ENCODE assay signal across 14 mouse cellular contexts in genomic region chr6:55880886-55881285, GRCm38 (mm10). TPM values are rescaled to one million over a fixed set of nuclear protein-coding genes. Genes with fewer than 3 reads are reported as not detected.
DNase-seq lines count a peak whose midpoint lies in the region; ATAC-seq lines count a peak whose summit lies in the region.
"Had no signal": no experiment of that assay in that cellular context is flagged by ENCODE, and none has a peak within 500 bp of the region (broad histone marks: within the 10 kb centered on the region; RNA-seq: fewer than 3 reads in every experiment).

No protein-coding gene starts in this region.

- ATAC-seq in hindbrain, embryonic 16.5 days = no peak
- ATAC-seq in neural tube, embryonic 15.5 days (ENCODE audit: low FRiP score) = no peak

- no peak overlapping the region for H3K27ac ChIP-seq in hindbrain, embryonic 10.5 days
- H3K27ac ChIP-seq in hindbrain, embryonic 16.5 days (ENCODE audit: low read depth, low read length) = no peak overlapping the region
- no peak overlapping the region for H3K27ac ChIP-seq in neural tube, embryonic 15.5 days (replicated peaks)
- H3K27ac ChIP-seq: heart, adult 2 months; hindbrain, embryonic 14.5 days; limb, embryonic 12.5 days; macrophage had no signal

- peak; percentile 16 for DNase-seq in hindbrain, embryonic 10.5 days (ENCODE audit: low spot score)
- peak; percentile 33 for DNase-seq in neural tube, embryonic 10.5 days (ENCODE audit: extremely low spot score, low spot score)
- peak; percentile 60 for DNase-seq in embryo, embryonic 10 days (ENCODE audit: low spot score)
- peak; percentile 63 for DNase-seq in mesoderm, embryonic 11.5 days (ENCODE audit: low read depth, low spot score)
- DNase-seq in adrenal gland, postnatal 25 days = no peak
- no peak for DNase-seq in adrenal gland, adult (ENCODE audit: inconsistent age in 2 of 2, low spot score in 1 of 2)
- DNase-seq: cerebellum, adult 11-12 months; heart, adult 2 months; thymus, adult 18-20 months had no signal

- peaks cover 20% of the 10 kb centered on the region for H3K4me1 ChIP-seq in hindbrain, embryonic 10.5 days (replicated peaks)
- H3K4me1 ChIP-seq in hindbrain, embryonic 16.5 days (ENCODE audit: control insufficient read depth, insufficient read depth, low read depth, low read length) = no peaks in the 10 kb centered on the region; the same call in 1 of the 2 replicates
- H3K4me1 ChIP-seq in neural tube, embryonic 15.5 days = no peaks in the 10 kb centered on the region

- H3K4me2 ChIP-seq in hindbrain, embryonic 16.5 days (ENCODE audit: low read length) = no peak overlapping the region
- no peak overlapping the region for H3K4me2 ChIP-seq in neural tube, embryonic 15.5 days
- H3K4me2 ChIP-seq: hindbrain, embryonic 14.5 days; limb, embryonic 12.5 days had no signal

- 20% methylated on average over 3 of the region's 3 CpGs for WGBS in hindbrain, embryonic 10.5 days
- WGBS in hindbrain, embryonic 16.5 days = 20% methylated on average over 3 of the region's 3 CpGs
- 25% methylated on average over 3 of the region's 3 CpGs for whole genome bisulfite sequencing in neural tube, embryonic 15.5 days

- H3K9me3 ChIP-seq in hindbrain, embryonic 10.5 days = no peaks in the 10 kb centered on the region
- H3K9me3 ChIP-seq in hindbrain, embryonic 16.5 days (ENCODE audit: control insufficient read depth, low read length) = no peaks in the 10 kb centered on the region
- no peaks in the 10 kb centered on the region for H3K9me3 ChIP-seq in neural tube, embryonic 15.5 days (replicated peaks)
- H3K9me3 ChIP-seq: limb, embryonic 12.5 days had no signal

- H3K9ac ChIP-seq in hindbrain, embryonic 16.5 days (ENCODE audit: low read depth, low read length) = no peak overlapping the region
- H3K9ac ChIP-seq in neural tube, embryonic 15.5 days (replicated peaks) = no peak overlapping the region
- H3K9ac ChIP-seq: hindbrain, embryonic 14.5 days; limb, embryonic 12.5 days had no signal

- H3K36me3 ChIP-seq in hindbrain, embryonic 10.5 days = no peaks in the 10 kb centered on the region
- no peaks in the 10 kb centered on the region for H3K36me3 ChIP-seq in hindbrain, embryonic 16.5 days (ENCODE audit: control insufficient read depth, insufficient read depth, low read length)
- H3K36me3 ChIP-seq in neural tube, embryonic 15.5 days = no peaks in the 10 kb centered on the region
- H3K36me3 ChIP-seq: limb, embryonic 12.5 days had no signal

- H3K27me3 ChIP-seq in hindbrain, embryonic 10.5 days (ENCODE audit: insufficient read depth, poor library complexity, severe bottlenecking) = no peaks in the 10 kb centered on the region
- no peaks in the 10 kb centered on the region for H3K27me3 ChIP-seq in hindbrain, embryonic 16.5 days (replicated peaks; ENCODE audit: control insufficient read depth, insufficient read depth, low read length)
- H3K27me3 ChIP-seq in neural tube, embryonic 15.5 days (replicated peaks) = no peaks in the 10 kb centered on the region
- H3K27me3 ChIP-seq: limb, embryonic 12.5 days had no signal

- H3K4me3 ChIP-seq in hindbrain, embryonic 10.5 days = no peak overlapping the region
- H3K4me3 ChIP-seq in hindbrain, embryonic 16.5 days (ENCODE audit: low read length) = no peak overlapping the region
- no peak overlapping the region for H3K4me3 ChIP-seq in neural tube, embryonic 15.5 days (replicated peaks)
- H3K4me3 ChIP-seq: heart, adult 2 months; limb, embryonic 12.5 days had no signal

RNA-seq across cellular contexts. Expression of gene Itprid1, which starts 44.2 kb away (rescaled TPM):
- 0.07 and 0.15 TPM in 2 replicates for polyA plus RNA-seq in hindbrain, embryonic 10.5 days (2016; fragmentation: Nextera tagmentation; extraction: Ambion mirVana)
- 0.14 and 0.16 TPM in 2 replicates for polyA plus RNA-seq in hindbrain, embryonic 16.5 days (2015; fragmentation: Nextera tagmentation; extraction: Ambion mirVana)
- polyA plus RNA-seq in neural tube, embryonic 15.5 days (2015; fragmentation: Nextera tagmentation; extraction: Ambion mirVana) = 0.09 TPM in 1 of 2 replicates, not detected in the other
- total RNA-seq in adrenal gland, postnatal 25 days (2021) = 0.21 and 0.76 TPM in 2 replicates
- total RNA-seq: heart, adult 2 months had no signal
- polyA plus RNA-seq: hindbrain, embryonic 14.5 days; limb, embryonic 12.5 days; macrophage had no signal

Comparison
In these comparisons a context has a peak if more than half of its experiments do, and no peak if none do; other contexts are left out.
1. DNase-seq: peak in hindbrain, embryonic 10.5 days (single experiment), neural tube, embryonic 10.5 days (single experiment), embryo, embryonic 10 days (single experiment) and mesoderm, embryonic 11.5 days (single experiment); none in adrenal gland, postnatal 25 days (single experiment) and adrenal gland, adult (0 of 2).